Mouse (Mus musculus) limb, embryonic 11.5 days (tissue): Measurements from ENCODE around the gene Vmn1r18. TPM values are rescaled to one million over a fixed set of nuclear protein-coding genes. Genes with fewer than 3 reads are reported as not detected.

Experiments
- polyA plus RNA-seq: library from polyadenylated mRNA; unstranded; fragments of >200 nt; fragmentation: Nextera tagmentation; extraction: Ambion mirVana; gene quantifications from 2 replicates; pipeline ENCODE4 v1.2.1, GENCODE M21; 2014

The Vmn1r18 gene
- polyA plus RNA-seq, 1 experiment from 2014 or later, result not detected

Other genes with a start within 250 kb of the Vmn1r18 start
- not detected in 2 replicates for gene Vmn1r12, start 238.9 kb downstream of the Vmn1r18 start, polyA plus RNA-seq
- not detected in 2 replicates for gene Vmn1r13, start 192.5 kb downstream of the Vmn1r18 start, polyA plus RNA-seq
- not detected in 2 replicates for gene Vmn1r14, start 164.1 kb downstream of the Vmn1r18 start, polyA plus RNA-seq
- not detected in 2 replicates for gene Vmn1r15, start 137.8 kb downstream of the Vmn1r18 start, polyA plus RNA-seq
- not detected in 2 replicates for gene Vmn1r16, start 66.3 kb downstream of the Vmn1r18 start, polyA plus RNA-seq
- gene Vmn1r17, start 32.1 kb downstream of the Vmn1r18 start, polyA plus RNA-seq, result not detected in 2 replicates
- not detected in 2 replicates for gene Vmn1r19, start 8.0 kb upstream of the Vmn1r18 start, polyA plus RNA-seq
- gene Vmn1r20, start 33.1 kb upstream of the Vmn1r18 start, polyA plus RNA-seq, result not detected in 2 replicates
- gene Ppm1k, start 139.7 kb upstream of the Vmn1r18 start, polyA plus RNA-seq, result 5.0 and 5.8 TPM in 2 replicates
- 1.6 and 2.1 TPM in 2 replicates for gene Herc6, start 185.2 kb upstream of the Vmn1r18 start, polyA plus RNA-seq